Mouse (Mus musculus) hindbrain, embryonic 11.5 days (tissue): ENCODE measurements around the gene Tnnt1. TPM values are rescaled to one million over a fixed set of nuclear protein-coding genes. Genes with fewer than 3 reads are reported as not detected.
A peak's percentile ranks its signal among the peaks of the same experiment; 100 is the strongest.

Experiments
- ATAC-seq: fragments of 200-750 bp; cut with Nextera tagmentation; 2 replicates; pipeline ENCODE4 v1.8.0; 2017; ENCODE audit warnings: mild to moderate bottlenecking, moderate TSS enrichment, moderate library complexity; ENCODE audit not compliant: low FRiP score
- DNase-seq: peaks from one replicate; pipeline ENCODE4 v3.0.0-alpha.2; 2015; ENCODE audit warnings: low spot score
- H3K27ac ChIP-seq: fragments of 300-500 bp; sonication (generic); 2 replicates; pipeline ENCODE4 v1.5.1; 2014; ENCODE audit warnings: mild to moderate bottlenecking, low read depth, low read length
- H3K27me3 ChIP-seq: fragments of 300-500 bp; sonication (generic); 2 replicates; pipeline ENCODE4 v1.6.1; 2014; ENCODE audit warnings: mild to moderate bottlenecking, low read length, moderate library complexity, mixed read lengths; ENCODE audit not compliant: control insufficient read depth, insufficient read depth
- H3K36me3 ChIP-seq: fragments of 300-500 bp; sonication (generic); 2 replicates; pipeline ENCODE4 v1.6.1; 2014; ENCODE audit warnings: mild to moderate bottlenecking, low read length, moderate library complexity, mixed read lengths; ENCODE audit not compliant: control insufficient read depth, insufficient read depth
- H3K4me1 ChIP-seq: fragments of 300-500 bp; sonication (generic); replicated peaks from 2 replicates; pipeline ENCODE4 v1.6.1; 2014; ENCODE audit warnings: low read length, mixed read lengths; ENCODE audit not compliant: control insufficient read depth, insufficient read depth
- H3K4me2 ChIP-seq: fragments of 300-500 bp; sonication (generic); replicated peaks from 2 replicates; pipeline ENCODE4 v1.6.1; 2014; ENCODE audit warnings: mild to moderate bottlenecking, low read depth, low read length
- H3K4me3 ChIP-seq: fragments of 300-500 bp; sonication (generic); 2 replicates; pipeline ENCODE4 v1.5.1; 2014; ENCODE audit warnings: low read depth, low read length
- H3K9ac ChIP-seq: fragments of 300-500 bp; sonication (generic); 2 replicates; pipeline ENCODE4 v1.6.1; 2014; ENCODE audit warnings: low read depth, low read length
- H3K9me3 ChIP-seq: fragments of 300-500 bp; sonication (generic); 2 replicates; pipeline ENCODE4 v1.6.1; 2016; ENCODE audit warnings: low read length; ENCODE audit not compliant: control insufficient read depth
- WGBS: fragments of 180-500 bp; shearing (Covaris S2); extraction: QIAGEN DNeasy Blood & Tissue Kit; methylation state at CpG from one replicate; pipeline ENCODE4 v1.1.7; 2014; 5-methylcytosine and 5-hydroxymethylcytosine counted together
- polyA plus RNA-seq: library from polyadenylated mRNA; unstranded; fragments of >200 nt; fragmentation: Nextera tagmentation; extraction: Ambion mirVana; gene quantifications from 2 replicates; pipeline ENCODE4 v1.2.1, GENCODE M21; 2014

Gene Tnnt1
- polyA plus RNA-seq: 18.1 and 27.4 TPM in 2 replicates

GRCm38 (mm10) chr7:4516332-4517050, at the start of gene Tnnt1:
Tnnt1 (minus strand) TSS chr7:4516382.
- Histone ChIP-seq H3K4me3 (no peak within 1 kb of the TSS), H3K9me3 (no peaks in the 10 kb centered on the region), H3K4me2 (no peak within 1 kb of the TSS), H3K4me1 (peaks cover 2% of the 10 kb centered on the region; the same call in 1 of the 2 replicates), H3K27me3 (0 out of 2 replicates have a peak, but pooled peaks cover under 1% of the 10 kb centered on the region), H3K36me3 (no peaks in the 10 kb centered on the region), H3K9ac (no peak within 1 kb of the TSS), H3K27ac (no peak within 1 kb of the TSS)
- 14% methylated on average over 3 of the region's 4 CpGs for WGBS
- peak; percentile 59 for ATAC-seq
- DNase-seq: no peak

GRCm38 (mm10) chr7:4562660-4563059, 46.5 kb upstream of the Tnnt1 start:
- Histone ChIP-seq H3K27me3 (no peaks in the 10 kb centered on the region), H3K9ac (no peak overlapping the region), H3K4me2 (no peak overlapping the region), H3K9me3 (no peaks in the 10 kb centered on the region), H3K36me3 (no peaks in the 10 kb centered on the region), H3K4me3 (no peak overlapping the region), H3K27ac (no peak overlapping the region), H3K4me1 (no peaks in the 10 kb centered on the region)
- ATAC-seq (no peak), DNase-seq (no peak)
- WGBS: 94% methylated on average over 3 of the region's 3 CpGs

GRCm38 (mm10) chr7:4557167-4557560, 41.0 kb upstream of the Tnnt1 start:
- H3K4me1 ChIP-seq: no peaks in the 10 kb centered on the region
- no peaks in the 10 kb centered on the region for H3K27me3 ChIP-seq
- ATAC-seq (peak; percentile 28; the same call in 1 of the 2 replicates), DNase-seq (no peak)
- H3K36me3 ChIP-seq: no peaks in the 10 kb centered on the region
- H3K4me3 ChIP-seq: no peak overlapping the region; the same call in 1 of the 2 replicates
- 78% methylated on average over 6 of the region's 6 CpGs for WGBS
- H3K9me3 ChIP-seq: no peaks in the 10 kb centered on the region
- no peak overlapping the region for H3K9ac ChIP-seq
- H3K27ac ChIP-seq: no peak overlapping the region
- H3K4me2 ChIP-seq: no peak overlapping the region

GRCm38 (mm10) chr7:4556256-4557166, 40.3 kb upstream of the Tnnt1 start:
- H3K4me2 ChIP-seq: no peak overlapping the region
- WGBS: 23% methylated on average over 15 of the region's 15 CpGs
- DNase-seq (peak; percentile 92), ATAC-seq (peak; percentile 90)
- H3K4me1 ChIP-seq: no peaks in the 10 kb centered on the region
- H3K36me3 ChIP-seq: no peaks in the 10 kb centered on the region
- no peaks in the 10 kb centered on the region for H3K27me3 ChIP-seq
- H3K27ac ChIP-seq: no peak overlapping the region
- H3K9ac ChIP-seq: no peak overlapping the region
- H3K9me3 ChIP-seq: no peaks in the 10 kb centered on the region
- H3K4me3 ChIP-seq: no peak overlapping the region; the same call in 1 of the 2 replicates

GRCm38 (mm10) chr7:4547221-4547641, 31.0 kb upstream of the Tnnt1 start, which contains the start of gene Syt5:
Syt5 (minus strand) TSS chr7:4547541.
- peak within 1 kb of the TSS; percentile 79 for H3K4me2 ChIP-seq
- H3K9me3 ChIP-seq: no peaks in the 10 kb centered on the region
- whole genome bisulfite sequencing: 5% methylated on average over 26 of the region's 33 CpGs
- peak within 1 kb of the TSS; percentile 53 for H3K9ac ChIP-seq
- peak within 1 kb of the TSS; percentile 67 for H3K27ac ChIP-seq
- DNase-seq: peak; percentile 68
- peak within 1 kb of the TSS; percentile 43 for H3K4me3 ChIP-seq
- H3K27me3 ChIP-seq: no peaks in the 10 kb centered on the region
- no peaks in the 10 kb centered on the region; the same call in 1 of the 2 replicates for H3K4me1 ChIP-seq
- ATAC-seq: peak; percentile 67
- H3K36me3 ChIP-seq: no peaks in the 10 kb centered on the region

- Histone ChIP-seq H3K9ac (peak overlapping the region; percentile 53), H3K27ac (peak overlapping the region; percentile 67), H3K4me3 (peak overlapping the region; percentile 43), H3K36me3 (no peaks in the 10 kb centered on the region), H3K27me3 (no peaks in the 10 kb centered on the region), H3K9me3 (no peaks in the 10 kb centered on the region), H3K4me2 (peak overlapping the region; percentile 79), H3K4me1 (no peaks in the 10 kb centered on the region; the same call in 1 of the 2 replicates)
- 2% methylated on average over 26 of the region's 26 CpGs for WGBS
- DNase-seq (peak; percentile 96), ATAC-seq (peak; percentile 95)
Measured at GRCm38 (mm10) chr7:4546591-4547131, 30.5 kb upstream of the Tnnt1 start.

- H3K27ac ChIP-seq: no peak overlapping the region
- peak overlapping the region; percentile 53; the same call in 1 of the 2 replicates for H3K9ac ChIP-seq
- 71% methylated on average over 15 of the region's 15 CpGs for WGBS
Measured at GRCm38 (mm10) chr7:4546050-4546449, 29.9 kb upstream of the Tnnt1 start.

GRCm38 (mm10) chr7:4542013-4542412, 25.8 kb upstream of the Tnnt1 start:
- Histone ChIP-seq H3K27ac (no peak overlapping the region), H3K4me2 (no peak overlapping the region), H3K36me3 (no peaks in the 10 kb centered on the region), H3K9ac (no peak overlapping the region), H3K9me3 (no peaks in the 10 kb centered on the region), H3K4me3 (no peak overlapping the region), H3K27me3 (no peaks in the 10 kb centered on the region), H3K4me1 (no peaks in the 10 kb centered on the region; the same call in 1 of the 2 replicates)
- ATAC-seq (no peak), DNase-seq (no peak)
- WGBS: 36% methylated on average over 17 of the region's 17 CpGs

More at GRCm38 (mm10) chr7:4546050-4546449, 29.9 kb upstream of the Tnnt1 start:
- peak; percentile 7 for DNase-seq
- peak overlapping the region; percentile 43 for H3K4me3 ChIP-seq
- peak overlapping the region; percentile 79 for H3K4me2 ChIP-seq
- H3K27me3 ChIP-seq: no peaks in the 10 kb centered on the region
- no peaks in the 10 kb centered on the region for H3K9me3 ChIP-seq
- peak; percentile 62 for ATAC-seq
- H3K4me1 ChIP-seq: no peaks in the 10 kb centered on the region; the same call in 1 of the 2 replicates
- no peaks in the 10 kb centered on the region for H3K36me3 ChIP-seq
